Mouse (Mus musculus) olfactory bulb, adult 2 months (tissue): Measurements from ENCODE around the gene Olig2. TPM values are rescaled to one million over a fixed set of nuclear protein-coding genes. Genes with fewer than 3 reads are reported as not detected.

Experiments
- H3K27ac ChIP-seq: fragments of 200-500 bp; 2 replicates; pipeline ENCODE4 v1.5.1; 2012; ENCODE audit warnings: low read depth, low read length; ENCODE audit not compliant: insufficient read depth
- H3K4me1 ChIP-seq: fragments of 200-500 bp; 2 replicates; pipeline ENCODE4 v1.6.1; 2012; ENCODE audit warnings: low read length; ENCODE audit not compliant: control insufficient read depth, insufficient read depth
- H3K4me3 ChIP-seq: fragments of 200-500 bp; 2 replicates; pipeline ENCODE4 v1.5.1; 2012; ENCODE audit warnings: mild to moderate bottlenecking, low read depth, low read length, moderate library complexity; ENCODE audit not compliant: insufficient read depth
- CTCF ChIP-seq: fragments of 200-500 bp; IDR thresholded peaks from 2 replicates; pipeline ENCODE4 v1.5.1; 2012; ENCODE audit warnings: low read depth, mild to moderate bottlenecking, low read length, moderate library complexity; ENCODE audit not compliant: insufficient read depth
- POLR2A ChIP-seq: fragments of 200-500 bp; IDR thresholded peaks from 2 replicates; pipeline ENCODE4 v1.6.1; 2012; ENCODE audit warnings: mild to moderate bottlenecking, low read depth, low read length, moderate library complexity; ENCODE audit not compliant: insufficient read depth
- WGBS: fragments of 180-500 bp; shearing (Covaris S2); methylation state at CpG from one replicate; pipeline ENCODE4 v1.1.7; 2018; 5-methylcytosine and 5-hydroxymethylcytosine counted together
- polyA plus RNA-seq: library from polyadenylated mRNA; stranded (reverse); fragments of >200 nt; gene quantifications from 2 replicates; pipeline ENCODE4 v1.2.4, GENCODE M21; 2012; ENCODE audit warnings: low replicate concordance; ENCODE audit not compliant: missing spikeins, insufficient read depth, insufficient read length

Gene Olig2
- polyA plus RNA-seq, 1 experiment, result not detected

DNA sequence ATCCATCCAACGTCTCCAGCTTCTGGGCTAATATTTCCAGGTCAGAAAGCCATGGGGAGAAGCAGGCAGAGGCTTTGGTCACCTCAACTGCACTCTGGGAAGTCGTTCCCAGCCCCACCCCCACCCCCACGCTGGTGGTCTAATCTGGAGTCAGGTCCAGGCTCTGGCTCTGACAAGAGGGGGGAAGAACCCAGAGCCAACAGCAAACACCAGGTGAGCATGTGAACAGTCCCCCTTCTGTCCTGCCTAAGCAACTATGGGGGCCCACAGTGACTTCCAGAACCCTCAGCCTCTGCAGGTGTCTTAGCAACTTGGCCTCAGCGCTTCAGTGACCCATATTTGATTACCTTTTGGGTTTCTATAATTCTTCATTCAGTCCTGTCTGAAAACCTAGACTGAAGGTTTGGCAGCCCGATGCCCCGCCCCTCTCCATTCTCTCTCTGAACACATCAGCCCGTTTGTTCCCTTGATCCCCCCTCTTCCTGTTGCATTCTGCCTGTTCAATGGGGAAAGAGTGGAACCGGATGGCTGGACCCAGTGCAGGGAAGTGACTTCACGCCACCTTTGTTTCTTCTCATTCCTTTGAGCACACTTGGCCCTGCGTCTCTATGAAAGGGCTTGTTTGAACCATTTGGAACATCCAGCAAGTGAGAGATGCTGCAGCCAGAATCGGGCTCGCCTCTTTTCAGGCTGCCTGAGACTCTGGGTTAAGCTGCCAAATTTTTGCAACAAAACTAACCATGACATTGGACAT is 37.4 kb downstream of the Olig2 start:
- WGBS, result 24% methylated on average over 12 of the region's 12 CpGs
- no peak for TF ChIP-seq CTCF
- no peak for TF ChIP-seq POLR2A

GRCm38 (mm10) chr16:91265972-91266371 is 40.7 kb downstream of the Olig2 start:
- Histone ChIP-seq H3K27ac (no peak overlapping the region), H3K4me1 (peaks cover 20% of the 10 kb centered on the region), H3K4me3 (no peak overlapping the region)
- no peak for TF ChIP-seq POLR2A
- no peak for TF ChIP-seq CTCF
- WGBS, result 55% methylated on average over 6 of the region's 6 CpGs

More for the DNA sequence above, 37.4 kb downstream of the Olig2 start:
- H3K27ac ChIP-seq, result no peak overlapping the region
- H3K4me1 ChIP-seq, result peaks cover 5% of the 10 kb centered on the region
- no peak overlapping the region for H3K4me3 ChIP-seq

DNA sequence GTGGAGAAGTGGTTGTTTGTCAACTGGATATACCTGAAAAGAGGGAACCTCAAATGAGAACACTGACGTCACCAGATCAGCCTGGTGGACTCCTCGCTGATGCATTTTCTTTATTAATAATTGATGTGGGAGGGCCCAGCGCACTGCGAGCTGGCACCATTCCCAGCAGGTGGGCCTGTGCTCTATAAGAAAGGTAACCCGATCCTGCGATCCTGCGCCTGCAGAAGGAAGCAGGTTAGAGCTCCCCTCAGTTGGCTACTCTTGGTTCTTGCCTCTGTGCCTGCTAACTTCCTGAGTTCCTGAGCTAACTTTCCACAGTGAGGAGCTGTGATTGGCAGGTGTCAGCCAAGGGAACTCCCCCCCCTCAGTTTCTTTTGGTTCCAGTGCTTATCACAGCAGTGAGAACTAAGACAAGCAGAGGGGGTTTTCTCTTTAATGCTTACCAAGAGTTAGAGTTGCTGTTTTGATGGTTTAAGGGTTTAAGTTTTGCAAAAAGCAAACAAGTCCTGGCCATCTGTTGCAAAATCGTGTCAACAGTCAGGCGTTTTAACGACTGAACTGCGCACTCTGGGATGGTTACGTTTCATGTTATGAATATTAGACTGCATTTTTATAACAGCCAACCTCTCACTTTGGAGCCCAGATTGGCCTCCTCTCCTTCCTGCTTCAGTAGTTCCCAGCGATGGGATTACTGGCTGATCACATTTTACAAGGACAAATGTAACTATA is 43.6 kb downstream of the Olig2 start:
- Histone ChIP-seq H3K4me1 (peaks cover 20% of the 10 kb centered on the region), H3K4me3 (peak overlapping the region; percentile 48; the same call in 1 of the 2 replicates), H3K27ac (no peak overlapping the region)
- WGBS, result 19% methylated on average over 13 of the region's 13 CpGs
- TF ChIP-seq POLR2A (no peak), CTCF (no peak)

GRCm38 (mm10) chr16:91269468-91270211 is 44.4 kb downstream of the Olig2 start, which contains the start of gene Olig1:
TSS of gene Olig1 (plus strand) at chr16:91269772.
- 0 out of 2 replicates have a peak, but pooled peaks have one; percentile 29 for TF ChIP-seq POLR2A
- TF ChIP-seq CTCF, result no peak
- Histone ChIP-seq H3K4me3 (peak within 1 kb of the TSS; percentile 48), H3K27ac (no peak within 1 kb of the TSS), H3K4me1 (peaks cover 20% of the 10 kb centered on the region)
- WGBS, result under 1% methylated on average over 64 of the region's 64 CpGs

- peaks cover 20% of the 10 kb centered on the region for H3K4me1 ChIP-seq
- no peak overlapping the region for H3K27ac ChIP-seq
- TF ChIP-seq CTCF, result no peak
- TF ChIP-seq POLR2A, result no peak
- H3K4me3 ChIP-seq, result peak overlapping the region; percentile 48
- under 1% methylated on average over 59 of the region's 63 CpGs for WGBS
These were observed 45.1 kb downstream of the Olig2 start for GRCm38 (mm10) chr16:91270212-91270971.

- no peak overlapping the region for H3K27ac ChIP-seq
- WGBS, result 3% methylated on average over 29 of the region's 29 CpGs
- peak overlapping the region; percentile 48 for H3K4me3 ChIP-seq
These were observed 45.8 kb downstream of the Olig2 start for GRCm38 (mm10) chr16:91270982-91271549.

DNA sequence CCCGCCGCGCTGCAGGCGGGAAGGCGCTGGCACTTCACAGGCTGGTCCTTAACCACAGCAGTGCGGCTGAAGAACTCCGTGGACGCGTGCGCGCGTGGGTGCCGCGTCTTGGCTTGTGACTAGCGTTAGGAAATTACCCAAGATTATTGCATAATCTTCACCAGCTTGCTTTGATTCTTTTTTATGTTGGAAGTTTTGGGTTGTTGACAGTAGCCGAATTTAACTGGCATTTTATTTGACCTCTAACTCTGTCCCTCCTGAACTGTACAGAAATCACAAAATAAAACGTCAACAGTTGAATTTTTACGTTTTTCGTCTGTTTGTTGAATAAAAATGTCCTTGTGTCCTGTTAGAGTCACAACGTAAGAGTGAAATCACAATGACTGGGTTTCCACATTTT is 46.4 kb downstream of the Olig2 start:
- WGBS, result 4% methylated on average over 20 of the region's 20 CpGs
- H3K4me1 ChIP-seq, result peaks cover 20% of the 10 kb centered on the region
- H3K27ac ChIP-seq, result no peak overlapping the region
- no peak for TF ChIP-seq CTCF
- TF ChIP-seq POLR2A, result no peak
- peak overlapping the region; percentile 17; the same call in 1 of the 2 replicates for H3K4me3 ChIP-seq

More at GRCm38 (mm10) chr16:91270982-91271549, 45.8 kb downstream of the Olig2 start:
- TF ChIP-seq POLR2A, result no peak
- TF ChIP-seq CTCF, result no peak
- H3K4me1 ChIP-seq, result peaks cover 20% of the 10 kb centered on the region

Other genes starting within 250 kb of the Olig2 start
- 104 and 252 TPM in 2 replicates for gene Synj1, start 214.1 kb upstream of the Olig2 start, polyA plus RNA-seq
- 732 TPM in 1 of 2 replicates, not detected in the other for gene Paxbp1, start 180.9 kb upstream of the Olig2 start, polyA plus RNA-seq
- not detected in 2 replicates for gene 4932438H23Rik, start 130.3 kb upstream of the Olig2 start, polyA plus RNA-seq
- gene Olig1, start 44.3 kb downstream of the Olig2 start, polyA plus RNA-seq, result not detected in 2 replicates
- gene Ifnar2, start 147.3 kb downstream of the Olig2 start, polyA plus RNA-seq, result not detected in 2 replicates
- not detected in 2 replicates for gene Gm21970, start 166.3 kb downstream of the Olig2 start, polyA plus RNA-seq
- not detected in 2 replicates for gene Il10rb, start 180.7 kb downstream of the Olig2 start, polyA plus RNA-seq